Mouse (Mus musculus) testis, adult 2 months (tissue): ENCODE data around the gene 4930402F06Rik.

Experiments used
- CTCF ChIP-seq: fragments of 200-500 bp; IDR thresholded peaks from 2 replicates; pipeline ENCODE4 v1.5.1; 2012; ENCODE audit warnings: low read depth, mild to moderate bottlenecking, inconsistent platforms, low read length, moderate library complexity; ENCODE audit not compliant: control insufficient read depth, insufficient read depth, insufficient replicate concordance
- POLR2A ChIP-seq: fragments of 200-500 bp; IDR thresholded peaks from 2 replicates; pipeline ENCODE4 v1.6.1; 2012; ENCODE audit warnings: low read depth, mild to moderate bottlenecking, inconsistent platforms, low read length, moderate library complexity; ENCODE audit not compliant: control insufficient read depth

GRCm38 (mm10) chr2:35325930-35326329, 71.0 kb downstream of the 4930402F06Rik start:
- TF ChIP-seq POLR2A = no peak
- no peak for TF ChIP-seq CTCF
